Mouse (Mus musculus): ENCODE results near the gene Zbtb7b.

GRCm38 (mm10) chr3:89341794-89342193 is 52.8 kb downstream of the Zbtb7b start:
- TF ChIP-seq CTCF (IDR thresholded peaks at IDR 0.05; ENCODE audit: low read depth, low read length) (no peak), GATA2 (IDR thresholded peaks at IDR 0.05; ENCODE audit: borderline replicate concordance, low read depth, low read length) (no peak), TAL1 (conservative IDR thresholded peaks at IDR 0.05; ENCODE audit: low read depth, low read length) (no peak)
